Mouse (Mus musculus) liver, embryonic 11.5 days (tissue): Measurements from ENCODE around the gene Mylpf. TPM values are rescaled to one million over a fixed set of nuclear protein-coding genes. Genes with fewer than 3 reads are reported as not detected.
"Not testable (repeated sequence)": the region's sequence is repeated elsewhere in the genome, so short reads cannot be mapped to it uniquely, and the experiment has no call there.

Experiments used
- ATAC-seq: fragments of 200-750 bp; cut with Nextera tagmentation; replicated peaks from 2 replicates; pipeline ENCODE4 v1.8.0; 2017; ENCODE audit warnings: moderate number of reproducible peaks, mild to moderate bottlenecking, moderate TSS enrichment, moderate library complexity; ENCODE audit not compliant: low FRiP score
- DNase-seq: peaks from one replicate; pipeline ENCODE4 v3.0.0-alpha.2; 2017; ENCODE audit warnings: low spot score
- H3K27ac ChIP-seq: fragments of 300-500 bp; sonication (generic); 2 replicates; pipeline ENCODE4 v1.5.1; 2014; ENCODE audit warnings: mild to moderate bottlenecking, low read depth, low read length, control low read depth
- H3K27me3 ChIP-seq: fragments of 300-500 bp; sonication (generic); replicated peaks from 2 replicates; pipeline ENCODE4 v1.6.1; 2014; ENCODE audit warnings: low read length, mixed read lengths; ENCODE audit not compliant: control insufficient read depth, insufficient read depth
- H3K36me3 ChIP-seq: fragments of 300-500 bp; sonication (generic); 2 replicates; pipeline ENCODE4 v1.6.1; 2014; ENCODE audit warnings: mild to moderate bottlenecking, low read length, moderate library complexity, mixed read lengths; ENCODE audit not compliant: control insufficient read depth, insufficient read depth
- H3K4me1 ChIP-seq: fragments of 300-500 bp; sonication (generic); replicated peaks from 2 replicates; pipeline ENCODE4 v1.6.1; 2014; ENCODE audit warnings: low read length, mixed read lengths; ENCODE audit not compliant: control insufficient read depth, insufficient read depth
- H3K4me2 ChIP-seq: fragments of 300-500 bp; sonication (generic); 2 replicates; pipeline ENCODE4 v1.6.1; 2014; ENCODE audit warnings: mild to moderate bottlenecking, control low read depth, moderate library complexity
- H3K4me3 ChIP-seq: fragments of 300-500 bp; sonication (generic); 2 replicates; pipeline ENCODE4 v1.5.1; 2014; ENCODE audit warnings: low read depth, low read length, control low read depth
- H3K9ac ChIP-seq: fragments of 300-500 bp; sonication (generic); 2 replicates; pipeline ENCODE4 v1.6.1; 2014; ENCODE audit warnings: low read depth, low read length, control low read depth
- H3K9me3 ChIP-seq: fragments of 300-500 bp; sonication (generic); 2 replicates; pipeline ENCODE4 v1.6.1; 2016; ENCODE audit warnings: low read length, inconsistent platforms, mixed read lengths; ENCODE audit not compliant: control insufficient read depth
- WGBS: fragments of 180-500 bp; shearing (Covaris S2); extraction: QIAGEN DNeasy Blood & Tissue Kit; methylation state at CpG from one replicate; pipeline ENCODE4 v1.1.7; 2014; 5-methylcytosine and 5-hydroxymethylcytosine counted together
- polyA plus RNA-seq: library from polyadenylated mRNA; unstranded; fragments of >200 nt; fragmentation: Nextera tagmentation; extraction: Ambion mirVana; gene quantifications from 2 replicates; pipeline ENCODE4 v1.2.1, GENCODE M21; 2014

Mylpf gene
- polyA plus RNA-seq, 1 experiment from 2014 or later: 31.5 TPM

- DNase-seq (peak; percentile 98), ATAC-seq (peak; percentile 95)
- peaks cover 30% of the 10 kb centered on the region for H3K4me1 ChIP-seq
- peak within 1 kb of the TSS; percentile 92 for H3K27ac ChIP-seq
- no peaks in the 10 kb centered on the region for H3K9me3 ChIP-seq
- 1% methylated on average over 56 of the region's 56 CpGs for WGBS
- H3K36me3 ChIP-seq: peaks cover 12% of the 10 kb centered on the region; the same call in 1 of the 2 replicates
- H3K9ac ChIP-seq: peak within 1 kb of the TSS; percentile 96
- H3K4me2 ChIP-seq: peak within 1 kb of the TSS; percentile 94
- H3K27me3 ChIP-seq: no peaks in the 10 kb centered on the region
- peak within 1 kb of the TSS; percentile 80 for H3K4me3 ChIP-seq
These were observed 35.4 kb downstream of the Mylpf start, which contains the start of gene Zfp771 for GRCm38 (mm10) chr7:127243870-127244657. TSS of gene Zfp771 (plus strand) at chr7:127244274.

DNA sequence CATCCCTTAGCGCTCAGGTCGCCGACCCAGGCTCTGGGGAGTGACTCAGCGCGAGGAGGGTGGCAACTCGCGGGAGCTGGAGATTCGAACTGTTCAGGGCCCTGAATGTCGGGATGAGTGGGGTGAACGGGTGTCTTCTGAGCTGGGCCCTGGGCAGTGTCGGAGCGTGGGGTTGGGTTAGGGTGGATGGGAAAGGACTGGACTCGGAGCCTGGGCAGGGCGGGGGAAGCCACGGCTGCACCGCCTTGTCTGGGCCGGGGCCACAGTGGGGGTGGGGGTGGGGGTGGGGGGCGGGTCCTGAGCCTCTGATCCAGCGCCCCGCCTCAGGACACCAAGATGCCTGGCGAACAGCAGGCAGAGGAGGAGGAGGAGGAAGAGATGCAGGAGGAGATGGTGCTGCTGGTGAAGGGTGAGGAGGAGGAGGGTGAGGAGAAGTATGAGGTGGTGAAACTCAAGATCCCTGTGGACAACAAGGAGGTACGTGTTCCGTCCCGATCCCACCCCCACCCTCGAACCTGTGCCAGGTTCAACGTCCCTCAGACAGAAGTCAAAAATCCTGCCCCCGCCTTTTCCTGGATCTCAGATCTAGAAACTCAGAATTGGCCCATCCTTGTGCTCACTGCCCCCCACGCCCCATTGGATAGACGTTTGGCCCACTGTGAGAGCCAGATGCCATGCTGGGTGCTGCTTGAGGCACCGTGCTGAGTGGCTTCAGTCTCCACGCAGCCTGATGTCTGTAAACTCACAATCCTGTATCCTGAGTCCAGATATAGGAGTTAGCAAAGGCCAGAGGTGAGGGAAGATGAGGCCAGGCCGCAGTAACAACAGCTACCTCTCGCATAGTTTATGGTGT is 36.2 kb downstream of the Mylpf start:
- H3K36me3 ChIP-seq: peaks cover 12% of the 10 kb centered on the region
- WGBS: 12% methylated on average over 33 of the region's 33 CpGs
- H3K4me2 ChIP-seq: peak overlapping the region; percentile 94
- ATAC-seq (peak; percentile 67), DNase-seq (no peak)
- H3K4me3 ChIP-seq: peak overlapping the region; percentile 80
- peak overlapping the region; percentile 92 for H3K27ac ChIP-seq
- no peaks in the 10 kb centered on the region for H3K9me3 ChIP-seq
- no peaks in the 10 kb centered on the region for H3K27me3 ChIP-seq
- H3K9ac ChIP-seq: peak overlapping the region; percentile 96
- peaks cover 30% of the 10 kb centered on the region for H3K4me1 ChIP-seq

GRCm38 (mm10) chr7:127250511-127250910 is 41.8 kb downstream of the Mylpf start:
- not testable (repeated sequence) for H3K4me2 ChIP-seq, ATAC-seq, H3K27me3 ChIP-seq, H3K9ac ChIP-seq, H3K4me3 ChIP-seq, H3K9me3 ChIP-seq, DNase-seq, H3K27ac ChIP-seq
- Histone ChIP-seq H3K4me1 (peaks cover 33% of the 10 kb centered on the region), H3K36me3 (peaks cover 12% of the 10 kb centered on the region)
- WGBS: 89% methylated on average over 8 of the region's 8 CpGs

- no peak for ATAC-seq
- Histone ChIP-seq H3K4me1 (peaks cover 26% of the 10 kb centered on the region), H3K9me3 (no peaks in the 10 kb centered on the region), H3K27me3 (no peaks in the 10 kb centered on the region), H3K9ac (no peak overlapping the region), H3K4me2 (no peak overlapping the region), H3K36me3 (peaks cover 13% of the 10 kb centered on the region), H3K4me3 (no peak overlapping the region), H3K27ac (peak overlapping the region; percentile 32; the same call in 1 of the 2 replicates)
- 81% methylated on average over 2 of the region's 2 CpGs for WGBS
- no peak for DNase-seq
These were observed 43.7 kb downstream of the Mylpf start for GRCm38 (mm10) chr7:127252414-127252813.

DNA sequence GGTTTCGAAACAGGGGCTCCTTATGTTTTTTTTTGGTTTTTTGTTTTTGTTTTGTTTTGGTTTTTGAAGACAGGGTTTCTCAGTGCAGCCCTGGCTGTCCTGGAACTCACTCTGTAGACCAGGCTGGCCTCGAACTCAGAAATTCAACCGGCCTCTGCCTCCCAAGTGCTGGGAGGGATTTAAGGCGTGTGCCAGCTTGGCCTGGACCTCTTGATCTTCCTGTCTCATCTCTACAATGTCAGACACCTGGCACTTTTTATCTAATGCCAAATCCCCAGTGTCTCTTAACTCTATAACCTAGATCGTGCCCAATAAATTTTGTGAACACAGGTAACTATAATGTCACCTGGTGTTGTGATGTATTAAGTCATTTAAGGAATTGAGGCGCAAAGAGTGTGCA is 44.7 kb downstream of the Mylpf start:
- ATAC-seq: no peak
- H3K36me3 ChIP-seq: peaks cover 14% of the 10 kb centered on the region
- H3K9me3 ChIP-seq: no peaks in the 10 kb centered on the region
- H3K4me2 ChIP-seq: peak overlapping the region; percentile 87
- peak overlapping the region; percentile 49 for H3K4me3 ChIP-seq
- whole genome bisulfite sequencing: 77% methylated on average over 6 of the region's 6 CpGs
- H3K27ac ChIP-seq: peak overlapping the region; percentile 88
- H3K9ac ChIP-seq: peak overlapping the region; percentile 75
- H3K4me1 ChIP-seq: peaks cover 26% of the 10 kb centered on the region
- no peaks in the 10 kb centered on the region for H3K27me3 ChIP-seq
- no peak for DNase-seq

DNA sequence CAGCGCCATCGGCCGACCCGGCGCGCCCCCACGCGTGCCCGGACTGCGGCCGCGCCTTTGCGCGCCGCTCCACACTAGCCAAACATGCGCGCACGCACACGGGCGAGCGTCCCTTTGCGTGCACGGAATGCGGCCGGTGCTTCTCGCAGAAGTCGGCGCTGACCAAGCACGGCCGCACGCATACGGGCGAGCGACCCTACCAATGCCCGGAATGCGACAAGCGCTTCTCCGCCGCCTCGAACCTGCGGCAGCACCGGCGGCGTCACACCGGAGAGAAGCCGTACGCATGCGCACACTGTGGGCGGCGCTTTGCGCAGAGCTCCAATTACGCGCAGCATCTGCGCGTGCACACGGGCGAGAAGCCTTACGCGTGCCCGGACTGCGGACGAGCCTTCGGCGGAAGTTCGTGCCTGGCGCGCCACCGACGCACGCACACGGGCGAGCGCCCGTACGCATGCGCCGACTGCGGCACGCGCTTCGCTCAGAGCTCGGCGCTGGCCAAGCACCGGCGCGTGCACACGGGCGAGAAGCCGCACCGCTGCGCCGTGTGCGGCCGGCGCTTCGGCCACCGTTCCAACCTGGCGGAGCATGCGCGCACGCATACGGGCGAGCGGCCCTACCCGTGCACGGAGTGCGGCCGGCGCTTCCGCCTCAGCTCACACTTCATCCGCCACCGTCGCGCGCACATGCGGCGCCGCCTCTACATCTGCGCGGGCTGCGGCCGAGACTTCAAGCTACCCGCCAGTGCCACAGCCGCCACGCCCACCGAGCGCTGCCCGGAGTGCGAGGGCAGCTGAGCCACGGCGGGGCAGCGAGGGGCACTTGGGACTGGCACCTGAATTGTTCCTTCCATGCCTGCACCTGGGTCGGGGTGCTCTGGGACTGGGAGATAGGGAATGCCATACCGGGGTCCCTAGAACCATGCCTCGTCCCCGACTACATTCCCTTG is 45.4 kb downstream of the Mylpf start:
- Histone ChIP-seq H3K27me3 (no peaks in the 10 kb centered on the region), H3K4me1 (peaks cover 32% of the 10 kb centered on the region), H3K4me2 (peak overlapping the region; percentile 87), H3K36me3 (peaks cover 13% of the 10 kb centered on the region), H3K9ac (peak overlapping the region; percentile 75), H3K4me3 (peak overlapping the region; percentile 49), H3K27ac (peak overlapping the region; percentile 88), H3K9me3 (no peaks in the 10 kb centered on the region)
- ATAC-seq (peak; percentile 89), DNase-seq (peak; percentile 88)
- WGBS: under 1% methylated on average over 131 of the region's 136 CpGs

GRCm38 (mm10) chr7:127255008-127255407 is 46.3 kb downstream of the Mylpf start:
- Histone ChIP-seq H3K4me3 (peak overlapping the region; percentile 49), H3K9ac (peak overlapping the region; percentile 75), H3K27me3 (no peaks in the 10 kb centered on the region), H3K9me3 (no peaks in the 10 kb centered on the region), H3K4me1 (peaks cover 37% of the 10 kb centered on the region), H3K27ac (peak overlapping the region; percentile 88), H3K4me2 (peak overlapping the region; percentile 87), H3K36me3 (peaks cover 13% of the 10 kb centered on the region)
- ATAC-seq (no peak), DNase-seq (no peak)
- 18% methylated on average over 4 of the region's 4 CpGs for WGBS

DNA sequence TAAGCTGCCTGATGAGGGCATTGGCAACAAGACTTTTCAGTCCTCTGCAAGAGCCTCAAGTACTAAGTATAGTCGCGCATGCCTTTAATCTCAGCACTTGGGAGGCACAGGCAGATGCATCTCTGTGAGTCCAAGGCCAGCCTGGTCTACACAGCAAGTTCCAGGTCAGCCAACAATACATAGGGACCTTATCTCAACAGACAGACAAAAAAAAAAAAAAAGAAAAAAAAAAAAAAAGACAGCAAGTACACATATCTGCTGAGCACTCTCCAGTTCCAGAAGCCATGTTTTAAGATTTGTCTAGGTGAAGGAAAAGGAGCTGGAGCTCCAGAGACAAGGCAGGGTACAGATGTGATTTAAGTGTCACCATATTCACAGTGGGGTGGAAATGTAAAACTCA is 47.3 kb downstream of the Mylpf start:
- Histone ChIP-seq H3K36me3 (peaks cover 13% of the 10 kb centered on the region), H3K4me2 (no peak overlapping the region), H3K4me3 (no peak overlapping the region), H3K27me3 (no peaks in the 10 kb centered on the region), H3K9ac (no peak overlapping the region), H3K4me1 (peaks cover 37% of the 10 kb centered on the region), H3K27ac (peak overlapping the region; percentile 34; the same call in 1 of the 2 replicates), H3K9me3 (no peaks in the 10 kb centered on the region)
- no peak for DNase-seq
- no peak for ATAC-seq
- WGBS: 69% methylated on average over 2 of the region's 2 CpGs
